Mouse (Mus musculus) gastrocnemius, postnatal 25 days (tissue): ENCODE results near the gene Gabrg2. TPM values are rescaled to one million over a fixed set of nuclear protein-coding genes. Genes with fewer than 3 reads are reported as not detected.

ENCODE experiments used
- DNase-seq: peaks from one replicate; pipeline ENCODE4 v3.0.0; 2022
- long read RNA-seq, 2 experiments: library from polyadenylated mRNA; stranded (forward); transcript quantifications; one replicate each; pipeline ENCODE4 v2.0.0; 2021
- total RNA-seq, 2 experiments: library from RNA; stranded (reverse); gene quantifications; 1 replicate in 1 of 2; 2 replicates in 1 of 2; pipeline ENCODE4 v1.2.3; 2021

The Gabrg2 gene
- total RNA-seq = under 1 TPM in 1 of 2 experiments, not detected in 1; 0.15 TPM
- long read RNA-seq, experiment 1, partial matches to known transcripts = 1 of 1 reads
- long read RNA-seq, experiment 1, other reads (novel, unspliced or antisense) = 0 of 1 reads
- long read RNA-seq, experiment 2 = 0 reads

DNA sequence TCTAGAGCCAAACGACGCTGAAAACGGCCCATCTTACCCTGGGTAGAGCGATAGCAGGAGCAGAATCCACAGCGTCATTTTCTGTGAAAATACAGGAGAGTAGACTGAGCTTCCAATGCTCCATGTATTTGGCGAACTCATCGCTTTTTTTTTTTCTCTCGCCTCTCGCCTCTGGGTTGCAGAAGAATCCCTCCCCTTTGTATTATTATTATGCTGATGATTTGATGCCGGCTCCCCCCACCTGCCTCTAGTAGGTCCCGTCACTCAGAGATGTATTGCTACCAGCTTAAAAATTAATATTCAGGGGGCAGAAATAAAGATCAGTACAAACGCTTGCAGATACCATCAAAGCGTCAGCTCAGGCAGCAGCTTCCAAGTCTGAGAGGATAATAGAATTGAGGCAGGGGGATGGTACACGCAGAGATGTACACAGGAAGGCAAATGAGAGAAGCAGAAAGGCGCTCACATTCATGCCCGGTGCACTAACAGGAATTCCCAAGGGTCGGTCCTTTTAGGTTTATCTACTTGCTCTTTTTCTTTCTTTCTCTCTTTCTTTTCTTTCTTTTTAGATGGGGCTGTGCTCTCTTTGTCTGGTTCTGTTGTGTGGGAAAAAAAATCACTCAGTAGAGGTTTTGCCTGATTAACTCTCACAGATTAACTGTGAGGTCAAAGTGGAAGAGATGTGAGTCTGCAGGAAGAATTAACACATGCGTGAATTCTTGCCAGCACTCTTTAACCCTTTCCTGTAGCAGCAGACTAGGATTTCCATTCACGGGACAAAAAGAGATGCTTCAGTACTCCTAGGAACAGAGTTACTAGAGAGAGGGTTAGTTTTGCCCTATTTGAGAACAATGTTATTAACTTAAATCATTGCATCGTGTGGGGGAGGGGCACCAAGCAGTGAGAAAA lies at the start of gene Gabrg2:
Gene Gabrg2, minus strand, starts transcription at position 668 of the 909 bp plus-strand sequence.
- DNase-seq = no peak

DNA sequence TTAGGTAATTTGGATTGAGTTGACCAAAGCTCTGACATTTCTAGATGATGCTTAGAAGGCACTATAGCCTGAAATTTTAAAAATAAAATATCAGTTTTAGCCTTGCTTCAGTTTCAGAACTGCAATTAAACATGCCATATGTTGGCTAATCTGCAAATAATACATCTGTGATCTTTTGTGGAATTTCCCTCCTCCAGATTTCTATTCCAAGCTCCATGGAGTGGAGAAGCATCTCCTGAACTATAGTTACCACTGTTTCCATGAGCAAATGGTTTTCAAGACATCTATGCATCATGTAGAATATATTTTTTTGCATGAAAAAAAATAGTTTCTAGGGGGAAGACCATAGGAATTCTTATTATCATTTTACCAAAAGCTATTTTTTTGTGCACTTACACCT lies 47.5 kb upstream of the Gabrg2 start:
- DNase-seq = no peak

DNA sequence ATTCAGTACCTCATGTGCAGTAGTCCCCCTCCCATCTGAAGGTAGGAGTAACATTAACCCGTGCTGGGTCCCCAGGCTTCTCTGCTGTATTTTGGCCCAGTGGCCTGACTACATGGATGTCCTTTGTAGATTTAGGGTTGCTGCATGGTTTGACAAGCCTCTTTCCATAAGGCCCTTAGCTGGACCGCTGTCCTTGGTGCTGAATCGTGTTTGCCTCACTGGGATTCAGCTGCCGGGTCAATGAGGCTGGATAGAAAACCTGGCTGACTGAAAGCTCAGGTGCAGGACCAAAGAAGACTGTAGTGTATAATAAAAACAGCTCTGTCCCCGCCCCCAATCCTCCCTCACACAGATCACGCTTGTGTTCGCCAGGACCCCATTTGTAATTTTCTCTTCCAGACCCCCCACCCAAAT lies 1.2 kb downstream of the Gabrg2 start:
- DNase-seq = no peak

DNA sequence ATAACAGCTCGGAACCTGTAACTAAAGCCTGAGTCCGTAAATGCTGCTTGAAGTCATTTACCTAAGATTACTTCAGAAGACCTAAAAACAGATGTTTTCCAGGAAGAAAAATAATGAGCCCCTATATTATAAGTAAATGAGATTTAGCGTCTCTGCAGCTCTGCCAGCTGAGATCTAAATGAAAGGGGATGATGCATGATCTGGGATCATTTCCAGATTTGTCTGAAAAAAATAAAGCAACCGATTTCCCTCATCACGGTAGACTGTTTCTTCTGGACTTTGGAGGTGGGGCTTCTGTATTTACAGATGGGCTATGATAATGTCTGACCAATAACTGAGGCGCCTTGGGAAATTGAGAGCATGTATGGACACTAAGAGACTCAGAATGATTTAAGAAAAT lies 20.5 kb downstream of the Gabrg2 start:
- no peak for DNase-seq

DNA sequence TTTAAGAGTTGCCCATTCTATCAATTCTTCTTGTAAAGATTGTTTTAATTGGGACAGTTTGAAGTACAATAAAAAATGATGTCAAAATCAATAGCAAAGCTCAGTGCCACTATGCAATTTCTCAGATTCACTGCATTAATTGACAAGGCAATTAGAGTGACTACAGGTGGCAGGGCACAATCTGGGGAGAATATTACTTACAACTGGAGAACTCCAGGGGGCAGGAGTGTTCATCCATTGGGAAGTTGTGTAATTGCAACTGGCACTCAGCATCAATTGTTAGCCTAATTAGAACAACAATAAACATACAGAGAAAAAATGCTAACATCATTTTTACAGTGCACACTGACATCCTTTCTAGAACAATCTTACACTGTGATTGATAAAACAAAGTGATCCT lies 32.1 kb downstream of the Gabrg2 start:
- no peak for DNase-seq

DNA sequence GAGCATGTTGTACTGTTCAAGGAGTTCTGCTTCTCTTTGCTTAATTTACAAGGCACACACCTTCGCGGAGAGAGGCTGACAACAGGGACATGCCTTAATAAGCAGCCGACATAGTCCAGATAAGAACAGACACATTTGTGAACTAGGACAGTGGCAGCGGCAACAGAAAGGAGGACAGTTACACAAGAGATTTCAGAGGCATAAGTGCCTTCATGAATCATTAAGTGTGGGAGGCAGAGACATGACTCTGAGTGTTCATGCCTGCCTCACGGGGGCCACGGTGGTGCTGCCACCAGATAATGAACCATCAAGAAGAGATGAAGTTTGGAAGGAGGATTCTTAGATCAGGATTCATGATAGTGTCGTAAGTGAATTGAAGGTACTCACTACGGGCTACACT lies 38.0 kb downstream of the Gabrg2 start:
- DNase-seq = no peak

DNA sequence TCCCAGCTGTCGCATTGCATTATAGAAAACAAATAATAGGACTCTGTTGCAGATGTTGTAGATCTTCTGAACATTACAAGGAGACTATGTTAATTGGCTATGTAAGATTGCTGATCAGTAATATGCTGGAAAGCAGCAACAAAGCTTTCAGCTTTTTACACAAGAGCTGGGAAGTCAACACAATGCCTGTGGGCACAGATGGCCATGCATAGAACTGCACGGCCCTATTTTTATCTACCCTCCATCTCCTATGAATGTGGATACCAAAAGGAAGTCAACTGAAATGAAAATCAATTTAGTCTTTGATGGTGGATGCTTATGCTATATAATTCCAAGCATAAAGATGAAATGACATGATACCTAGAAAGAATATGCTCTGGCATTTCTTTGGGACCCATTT lies 47.1 kb downstream of the Gabrg2 start:
- DNase-seq = no peak

DNA sequence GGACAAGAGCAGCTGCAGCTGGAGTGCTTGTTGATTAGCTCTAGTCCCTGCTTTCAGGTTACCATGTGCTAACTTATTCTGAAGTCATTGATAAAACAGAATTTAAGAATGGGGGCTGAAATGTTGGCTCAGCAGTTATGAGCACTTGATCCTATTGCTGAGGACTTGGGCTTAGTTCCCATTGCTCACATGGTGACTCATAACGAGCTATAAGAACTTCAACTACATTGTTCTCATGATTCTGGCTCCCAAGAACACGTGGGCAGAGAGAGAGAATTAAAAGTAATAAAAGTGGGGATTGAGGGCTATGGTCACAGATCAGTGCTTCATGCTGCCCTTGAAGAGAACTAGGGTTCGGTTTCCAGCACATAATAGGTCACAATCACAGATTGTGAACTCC lies 48.8 kb downstream of the Gabrg2 start:
- no peak for DNase-seq

DNA sequence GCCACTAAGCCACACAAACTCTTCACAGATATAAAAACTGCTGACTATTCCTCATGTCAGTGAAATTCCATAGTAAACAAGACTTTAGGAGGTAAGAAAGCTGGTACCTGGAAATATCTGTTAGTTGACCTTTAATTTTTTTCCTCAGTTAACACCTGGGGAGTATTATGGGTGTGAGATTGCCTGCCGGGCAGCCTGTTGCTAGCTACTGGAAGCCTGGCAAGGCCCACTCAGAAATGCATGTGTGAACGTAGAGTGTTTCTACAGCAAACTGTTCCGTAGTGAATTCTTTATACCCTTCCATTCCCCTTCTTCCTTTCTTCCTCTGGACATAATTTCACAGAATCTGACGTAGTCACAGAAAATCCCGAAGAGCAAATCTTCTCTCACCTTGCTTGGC lies 55.2 kb downstream of the Gabrg2 start:
- no peak for DNase-seq

DNA sequence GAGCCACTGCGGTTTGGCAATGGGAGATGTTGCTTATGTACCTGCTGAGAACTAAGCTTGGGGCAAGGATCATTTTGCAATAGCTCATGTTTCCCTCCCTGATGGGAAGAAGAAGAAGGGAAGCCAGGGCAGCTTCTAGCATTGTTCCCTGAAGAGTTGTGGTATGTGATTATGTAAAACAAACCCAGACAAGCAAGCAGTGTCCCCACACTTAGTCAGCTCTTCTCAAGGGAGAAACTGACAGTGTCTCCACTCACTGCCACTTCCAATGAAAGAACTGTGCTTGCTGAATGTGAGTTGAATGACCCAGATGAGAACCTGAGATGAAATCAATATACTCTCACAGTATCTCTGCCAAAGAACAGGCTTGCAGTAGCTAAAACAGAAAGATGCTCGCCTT lies 62.7 kb downstream of the Gabrg2 start:
- DNase-seq = no peak

DNA sequence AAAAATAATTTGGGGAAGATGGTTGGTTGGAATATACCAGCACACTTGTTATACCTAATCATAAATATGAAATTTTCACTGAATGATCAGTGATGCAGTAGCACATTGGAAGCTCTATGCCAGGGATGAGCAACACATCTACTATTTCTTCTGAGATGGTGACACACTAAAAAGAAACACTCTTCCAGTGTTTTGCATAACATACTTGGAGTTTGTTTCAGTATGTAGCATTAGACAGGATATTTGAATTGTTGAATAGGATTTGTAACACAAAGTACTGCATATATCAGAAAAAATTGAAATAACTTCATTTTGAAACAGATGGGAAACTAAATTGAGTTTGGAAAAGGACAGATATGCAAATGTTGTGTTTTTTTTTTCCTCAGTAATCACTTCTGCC lies 81.8 kb downstream of the Gabrg2 start:
- no peak for DNase-seq

DNA sequence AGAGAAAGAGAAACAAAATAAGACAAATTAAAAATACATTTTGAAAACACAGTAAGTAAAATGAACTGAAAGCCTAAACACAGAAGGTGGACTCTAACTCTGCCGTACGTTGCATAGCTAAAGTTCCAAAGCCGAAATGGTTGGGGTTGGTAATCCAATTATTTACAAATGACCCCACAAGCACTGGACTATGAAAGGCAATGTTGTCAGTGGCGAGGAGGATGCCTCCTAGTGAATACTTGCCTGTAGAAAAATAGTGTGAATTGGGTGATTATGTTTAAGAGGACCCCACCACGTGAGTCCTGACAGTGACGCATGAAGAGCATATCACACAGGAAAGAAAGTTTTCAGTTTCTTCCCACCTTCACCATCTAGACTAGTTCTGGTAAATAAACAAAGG lies 86.6 kb downstream of the Gabrg2 start:
- no peak for DNase-seq

DNA sequence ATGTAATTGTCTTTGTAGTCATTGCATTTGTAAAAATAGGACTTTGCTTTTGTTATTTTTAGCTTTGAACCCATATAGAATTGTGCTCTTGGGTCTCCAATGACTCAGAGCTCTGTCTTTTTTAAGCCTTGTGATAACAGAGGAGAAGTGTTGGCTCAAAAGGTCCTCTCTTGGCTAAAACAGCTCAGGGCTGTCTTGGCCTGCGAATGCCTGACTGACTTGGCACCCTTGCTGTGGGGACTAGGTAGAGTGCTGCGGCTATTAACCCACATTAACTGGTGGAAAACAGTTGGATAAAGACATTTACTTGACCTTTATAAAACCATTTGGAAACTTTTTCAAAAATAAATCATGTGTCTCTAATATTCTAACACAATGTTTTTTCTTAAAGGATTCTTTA lies 97.0 kb downstream of the Gabrg2 start:
- DNase-seq = no peak

Other genes with a start within 250 kb of the Gabrg2 start
- gene Gabra1, start 182.1 kb upstream of the Gabrg2 start, total RNA-seq = 1 to 10 TPM in 1 of 2 experiments, under 1 TPM in 1; 0.75 to 1.8 TPM